Mouse (Mus musculus): ENCODE measurements around the gene Exosc3. TPM values are rescaled to one million over a fixed set of nuclear protein-coding genes. Genes with fewer than 3 reads are reported as not detected.

The Exosc3 gene
- polyA plus RNA-seq, 1 experiment from 2014 or later: 143 TPM

DNA sequence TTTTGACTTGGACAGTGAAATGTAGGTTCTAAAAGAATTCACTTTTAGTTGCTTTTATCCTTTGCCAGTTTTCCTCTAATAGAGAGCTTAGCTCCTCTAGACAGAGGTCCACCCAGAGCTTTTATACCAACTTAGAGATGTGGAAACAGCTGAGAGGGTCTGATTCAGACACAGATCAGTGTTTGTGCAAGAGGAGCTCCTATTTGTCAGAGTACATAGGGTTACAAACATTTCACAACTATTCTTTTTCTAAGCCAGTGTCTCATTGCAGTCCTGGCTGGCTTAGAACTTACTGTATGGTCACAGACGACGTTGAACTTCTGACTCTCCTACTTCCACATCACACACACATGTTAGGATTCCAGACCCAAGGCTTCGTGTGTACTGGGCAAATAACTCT lies 14.1 kb upstream of the Exosc3 start:
- no peak for DNase-seq (ENCODE audit: low spot score)
- Histone ChIP-seq H3K36me3 (ENCODE audit: control insufficient read depth, insufficient read depth, low read length) (peaks cover 3% of the 10 kb centered on the region; the same call in 1 of the 2 replicates), H3K4me3 (ENCODE audit: low read depth, low read length) (no peak overlapping the region), H3K27me3 (replicated peaks; ENCODE audit: control insufficient read depth, insufficient read depth, low read length) (no peaks in the 10 kb centered on the region), H3K4me1 (replicated peaks; ENCODE audit: control insufficient read depth, insufficient read depth, low read length) (no peaks in the 10 kb centered on the region), H3K27ac (ENCODE audit: low read depth, low read length) (no peak overlapping the region), H3K9me3 (ENCODE audit: control insufficient read depth, low read length) (no peaks in the 10 kb centered on the region), H3K9ac (ENCODE audit: low read depth, low read length) (no peak overlapping the region), H3K4me2 (no peak overlapping the region)
- 82% methylated on average over 3 of the region's 3 CpGs for WGBS
- no peak for ATAC-seq (replicated peaks; ENCODE audit: low FRiP score)

DNA sequence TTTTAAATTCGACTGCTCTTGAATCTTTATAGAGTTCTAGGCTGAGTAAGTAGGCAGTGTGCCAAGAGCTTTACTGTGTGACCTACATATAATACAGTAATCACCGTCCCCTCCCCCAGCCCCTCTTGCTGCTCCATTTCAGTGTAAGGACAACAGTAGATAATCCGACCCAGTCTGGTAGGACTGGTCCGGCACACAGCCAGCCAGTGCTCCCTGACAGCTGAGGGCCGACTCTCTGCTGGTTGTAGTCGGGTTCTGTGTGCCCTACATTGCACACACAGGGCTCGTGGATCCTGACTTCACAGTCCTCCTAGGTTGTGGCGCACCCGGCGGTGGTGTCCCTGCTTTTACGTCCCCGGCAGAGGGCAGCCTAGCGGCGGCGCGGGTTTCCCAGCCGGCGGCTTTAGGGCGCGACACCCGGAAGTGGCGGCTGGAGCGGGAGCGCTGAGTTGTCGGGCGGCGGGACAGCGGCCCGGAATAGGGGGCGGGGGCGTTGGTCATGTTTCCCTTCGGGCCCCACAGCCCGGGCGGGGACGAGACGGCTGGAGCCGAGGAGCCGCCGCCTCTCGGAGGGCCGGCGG lies 773 bp downstream of the Exosc3 start, which contains the start of gene Dcaf10:
Gene Dcaf10 (plus strand): TSS at position 433 of the 581 bp plus-strand sequence.
- H3K4me3 ChIP-seq (ENCODE audit: low read depth, low read length): peak within 1 kb of the TSS; percentile 95
- DNase-seq (ENCODE audit: low spot score) (peak; percentile 98), ATAC-seq (replicated peaks; ENCODE audit: low FRiP score) (peak; percentile 95)
- H3K36me3 ChIP-seq (ENCODE audit: control insufficient read depth, insufficient read depth, low read length): no peaks in the 10 kb centered on the region
- no peaks in the 10 kb centered on the region for H3K9me3 ChIP-seq (ENCODE audit: control insufficient read depth, low read length)
- 3% methylated on average over 30 of the region's 42 CpGs for WGBS
- H3K4me2 ChIP-seq: peak within 1 kb of the TSS; percentile 93
- peak within 1 kb of the TSS; percentile 97 for H3K9ac ChIP-seq (ENCODE audit: low read depth, low read length)
- H3K4me1 ChIP-seq (replicated peaks; ENCODE audit: control insufficient read depth, insufficient read depth, low read length): peaks cover 9% of the 10 kb centered on the region
- H3K27ac ChIP-seq (ENCODE audit: low read depth, low read length): peak within 1 kb of the TSS; percentile 99
- no peaks in the 10 kb centered on the region for H3K27me3 ChIP-seq (replicated peaks; ENCODE audit: control insufficient read depth, insufficient read depth, low read length)

DNA sequence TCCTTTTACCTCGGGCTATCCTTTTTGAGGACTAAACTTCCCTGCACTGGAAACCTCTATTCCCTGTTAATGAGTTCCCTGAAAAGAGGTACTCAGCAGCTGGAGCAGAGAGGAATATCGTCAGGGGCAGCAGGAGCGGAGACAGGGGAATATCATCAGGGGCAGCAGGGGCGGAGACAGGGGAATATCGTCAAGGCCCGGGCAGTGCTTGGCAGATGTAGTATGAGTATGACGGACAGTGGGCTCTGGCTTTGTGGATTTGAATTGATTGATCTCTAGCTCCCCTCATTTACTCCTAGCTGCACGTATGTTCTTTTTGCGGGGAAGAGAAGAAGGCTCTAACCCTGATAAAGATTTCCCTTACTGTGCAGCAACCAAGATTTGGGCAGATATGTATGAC lies 1.3 kb downstream of the Exosc3 start:
- 59% methylated on average over 9 of the region's 9 CpGs for WGBS
- Histone ChIP-seq H3K27ac (ENCODE audit: low read depth, low read length) (no peak overlapping the region), H3K4me1 (replicated peaks; ENCODE audit: control insufficient read depth, insufficient read depth, low read length) (peaks cover 9% of the 10 kb centered on the region), H3K27me3 (replicated peaks; ENCODE audit: control insufficient read depth, insufficient read depth, low read length) (no peaks in the 10 kb centered on the region; the same call in 1 of the 2 replicates), H3K36me3 (ENCODE audit: control insufficient read depth, insufficient read depth, low read length) (no peaks in the 10 kb centered on the region), H3K4me2 (peak overlapping the region; percentile 93), H3K9me3 (ENCODE audit: control insufficient read depth, low read length) (no peaks in the 10 kb centered on the region), H3K9ac (ENCODE audit: low read depth, low read length) (peak overlapping the region; percentile 97), H3K4me3 (ENCODE audit: low read depth, low read length) (peak overlapping the region; percentile 95; the same call in 1 of the 2 replicates)
- DNase-seq (ENCODE audit: low spot score) (no peak), ATAC-seq (replicated peaks; ENCODE audit: low FRiP score) (no peak)

DNA sequence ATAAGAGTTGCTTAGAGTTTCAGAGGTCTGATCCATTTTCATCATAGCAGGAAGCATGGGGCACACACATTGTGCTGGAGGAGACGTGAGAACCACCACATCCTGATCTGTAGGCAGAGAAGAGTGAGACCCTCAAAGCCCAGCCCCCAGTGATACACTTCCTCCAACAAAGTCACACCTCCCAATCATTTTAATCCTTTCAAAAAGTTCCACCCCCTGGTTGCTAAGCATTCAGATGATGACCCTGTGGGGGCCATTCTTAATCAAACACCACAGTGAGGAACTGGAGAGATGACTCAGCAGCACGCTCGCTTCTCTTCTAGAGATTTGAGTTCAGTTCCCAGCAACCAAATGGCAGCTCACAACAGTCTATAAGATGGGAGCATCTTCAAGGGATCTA lies 10.1 kb downstream of the Exosc3 start:
- Histone ChIP-seq H3K4me1 (replicated peaks; ENCODE audit: control insufficient read depth, insufficient read depth, low read length) (no peaks in the 10 kb centered on the region), H3K4me2 (no peak overlapping the region), H3K27ac (ENCODE audit: low read depth, low read length) (no peak overlapping the region), H3K9ac (ENCODE audit: low read depth, low read length) (no peak overlapping the region), H3K27me3 (replicated peaks; ENCODE audit: control insufficient read depth, insufficient read depth, low read length) (no peaks in the 10 kb centered on the region; the same call in 1 of the 2 replicates), H3K36me3 (ENCODE audit: control insufficient read depth, insufficient read depth, low read length) (no peaks in the 10 kb centered on the region), H3K9me3 (ENCODE audit: control insufficient read depth, low read length) (no peaks in the 10 kb centered on the region), H3K4me3 (ENCODE audit: low read depth, low read length) (no peak overlapping the region)
- ATAC-seq (replicated peaks; ENCODE audit: low FRiP score) (no peak), DNase-seq (ENCODE audit: low spot score) (no peak)
- WGBS: 57% methylated on average over 3 of the region's 3 CpGs

DNA sequence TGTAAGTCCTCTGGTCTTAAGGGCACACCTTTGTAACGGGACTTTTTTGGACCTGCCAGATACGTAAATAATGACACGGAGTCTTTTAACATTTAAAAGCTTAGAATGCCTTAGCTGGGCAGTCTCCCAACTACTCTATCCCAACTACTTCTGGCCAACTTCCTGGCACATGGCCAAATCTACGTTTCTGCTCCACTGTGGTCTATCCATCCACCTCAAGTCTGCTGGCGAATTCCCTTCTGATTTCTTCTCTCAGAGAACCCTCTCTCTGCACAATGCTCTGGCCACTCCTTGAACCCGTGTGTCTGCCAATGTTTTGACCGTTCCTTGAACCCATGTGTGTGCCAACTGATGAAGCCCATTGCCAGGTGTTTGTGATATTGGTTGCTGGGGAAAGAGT lies 11.4 kb downstream of the Exosc3 start:
- no peaks in the 10 kb centered on the region for H3K36me3 ChIP-seq (ENCODE audit: control insufficient read depth, insufficient read depth, low read length)
- no peak overlapping the region for H3K4me2 ChIP-seq
- no peaks in the 10 kb centered on the region for H3K9me3 ChIP-seq (ENCODE audit: control insufficient read depth, low read length)
- H3K27me3 ChIP-seq (replicated peaks; ENCODE audit: control insufficient read depth, insufficient read depth, low read length): no peaks in the 10 kb centered on the region; the same call in 1 of the 2 replicates
- no peak overlapping the region for H3K4me3 ChIP-seq (ENCODE audit: low read depth, low read length)
- no peaks in the 10 kb centered on the region for H3K4me1 ChIP-seq (replicated peaks; ENCODE audit: control insufficient read depth, insufficient read depth, low read length)
- WGBS: 82% methylated on average over 7 of the region's 7 CpGs
- no peak overlapping the region for H3K27ac ChIP-seq (ENCODE audit: low read depth, low read length)
- no peak for DNase-seq (ENCODE audit: low spot score)
- ATAC-seq (replicated peaks; ENCODE audit: low FRiP score): no peak
- no peak overlapping the region for H3K9ac ChIP-seq (ENCODE audit: low read depth, low read length)

DNA sequence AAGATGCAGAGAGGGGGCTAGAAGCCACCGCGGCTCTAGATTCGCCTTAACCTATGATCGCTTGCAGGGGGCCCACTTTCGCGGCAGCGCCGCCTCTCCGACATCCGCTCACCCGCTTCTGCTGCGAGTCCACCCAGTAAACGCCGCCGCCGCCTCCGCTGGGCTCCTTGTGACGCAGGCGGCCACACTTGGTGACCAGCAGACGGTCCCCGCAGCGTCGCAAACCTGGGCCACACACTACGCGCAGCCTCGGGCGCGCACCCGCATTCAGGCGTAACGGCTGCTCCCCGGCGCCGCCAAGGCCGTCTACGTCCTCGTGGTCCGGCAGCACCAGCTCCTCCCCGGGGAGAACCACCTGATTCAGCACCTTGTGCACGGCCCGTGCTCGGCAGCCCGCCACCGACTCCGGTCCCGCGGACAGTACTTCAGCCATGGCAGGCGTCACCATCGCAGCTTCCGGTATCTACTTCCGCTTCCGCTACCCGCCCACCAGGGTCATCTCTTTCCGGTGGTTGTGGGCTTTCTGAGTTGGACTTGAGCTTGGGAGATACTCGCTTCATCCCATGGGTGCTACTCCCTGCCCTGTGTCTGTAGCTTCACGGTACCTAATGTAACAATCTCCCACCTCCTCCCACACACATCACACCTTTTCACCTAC lies 22.2 kb downstream of the Exosc3 start:
- H3K4me1 ChIP-seq (replicated peaks; ENCODE audit: control insufficient read depth, insufficient read depth, low read length): peaks cover 8% of the 10 kb centered on the region
- no peaks in the 10 kb centered on the region for H3K27me3 ChIP-seq (replicated peaks; ENCODE audit: control insufficient read depth, insufficient read depth, low read length)
- H3K36me3 ChIP-seq (ENCODE audit: control insufficient read depth, insufficient read depth, low read length): peaks cover 11% of the 10 kb centered on the region; the same call in 1 of the 2 replicates
- ATAC-seq (replicated peaks; ENCODE audit: low FRiP score): peak; percentile 86
- WGBS: under 1% methylated on average over 56 of the region's 56 CpGs
- H3K4me2 ChIP-seq: peak overlapping the region; percentile 76
- H3K27ac ChIP-seq (ENCODE audit: low read depth, low read length): peak overlapping the region; percentile 73; the same call in 1 of the 2 replicates
- peak overlapping the region; percentile 93 for H3K4me3 ChIP-seq (ENCODE audit: low read depth, low read length)
- peak overlapping the region; percentile 96 for H3K9ac ChIP-seq (ENCODE audit: low read depth, low read length)
- no peaks in the 10 kb centered on the region for H3K9me3 ChIP-seq (ENCODE audit: control insufficient read depth, low read length)
- peak; percentile 85 for DNase-seq (ENCODE audit: low spot score)

DNA sequence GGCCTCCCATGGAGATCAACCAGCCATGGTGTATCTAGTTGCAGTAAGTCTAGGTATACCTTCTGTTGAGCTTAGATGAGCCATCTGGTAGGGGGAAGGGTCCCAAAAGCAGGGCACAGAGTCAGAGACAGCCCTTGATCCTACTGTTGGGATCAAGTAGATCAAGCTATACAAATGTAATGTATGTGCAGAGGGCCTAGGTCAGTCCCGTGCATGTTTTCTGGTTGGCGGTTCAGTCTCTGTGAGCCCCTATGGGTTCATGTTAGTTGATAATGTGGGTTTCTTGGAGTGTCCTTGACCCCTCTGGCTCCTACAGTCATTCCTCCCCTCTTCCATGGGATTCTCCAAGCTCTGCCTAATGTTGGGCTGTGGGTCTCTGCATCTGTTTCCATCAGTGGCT lies 31.5 kb downstream of the Exosc3 start:
- no peaks in the 10 kb centered on the region for H3K4me1 ChIP-seq (replicated peaks; ENCODE audit: control insufficient read depth, insufficient read depth, low read length)
- H3K9ac ChIP-seq (ENCODE audit: low read depth, low read length): no peak overlapping the region
- no peak overlapping the region for H3K27ac ChIP-seq (ENCODE audit: low read depth, low read length)
- no peak overlapping the region for H3K4me2 ChIP-seq
- WGBS: 96% methylated on average over 2 of the region's 2 CpGs
- DNase-seq (ENCODE audit: low spot score) (no peak), ATAC-seq (replicated peaks; ENCODE audit: low FRiP score) (no peak)
- peaks cover 14% of the 10 kb centered on the region for H3K36me3 ChIP-seq (ENCODE audit: control insufficient read depth, insufficient read depth, low read length)
- no peak overlapping the region for H3K4me3 ChIP-seq (ENCODE audit: low read depth, low read length)
- no peaks in the 10 kb centered on the region for H3K27me3 ChIP-seq (replicated peaks; ENCODE audit: control insufficient read depth, insufficient read depth, low read length)
- no peaks in the 10 kb centered on the region for H3K9me3 ChIP-seq (ENCODE audit: control insufficient read depth, low read length)

DNA sequence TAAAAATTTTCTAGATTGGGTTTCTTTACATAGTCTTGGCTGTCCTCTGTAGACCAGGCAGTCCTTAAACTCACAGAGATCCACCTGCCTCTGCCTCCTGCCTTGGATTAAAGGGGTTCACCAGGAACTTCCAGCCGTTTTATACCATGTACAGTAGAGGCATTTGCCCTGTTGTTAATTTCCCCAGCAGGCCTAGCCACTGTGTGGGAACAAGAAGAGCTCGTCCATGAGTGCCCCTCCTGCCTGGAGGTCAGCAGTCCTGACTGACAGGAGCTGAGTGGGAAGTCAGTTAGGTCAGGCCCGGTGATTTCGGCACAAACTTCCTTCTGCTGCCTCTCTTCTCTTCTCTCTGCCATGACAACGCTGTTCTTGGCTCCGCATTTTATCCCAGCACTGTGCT lies 33.9 kb downstream of the Exosc3 start:
- Histone ChIP-seq H3K27ac (ENCODE audit: low read depth, low read length) (no peak overlapping the region), H3K9me3 (ENCODE audit: control insufficient read depth, low read length) (no peaks in the 10 kb centered on the region), H3K27me3 (replicated peaks; ENCODE audit: control insufficient read depth, insufficient read depth, low read length) (no peaks in the 10 kb centered on the region), H3K4me2 (no peak overlapping the region), H3K9ac (ENCODE audit: low read depth, low read length) (no peak overlapping the region), H3K4me3 (ENCODE audit: low read depth, low read length) (no peak overlapping the region), H3K4me1 (replicated peaks; ENCODE audit: control insufficient read depth, insufficient read depth, low read length) (no peaks in the 10 kb centered on the region), H3K36me3 (ENCODE audit: control insufficient read depth, insufficient read depth, low read length) (peaks cover 18% of the 10 kb centered on the region)
- ATAC-seq (replicated peaks; ENCODE audit: low FRiP score) (no peak), DNase-seq (ENCODE audit: low spot score) (no peak)
- 75% methylated on average over 6 of the region's 6 CpGs for WGBS

DNA sequence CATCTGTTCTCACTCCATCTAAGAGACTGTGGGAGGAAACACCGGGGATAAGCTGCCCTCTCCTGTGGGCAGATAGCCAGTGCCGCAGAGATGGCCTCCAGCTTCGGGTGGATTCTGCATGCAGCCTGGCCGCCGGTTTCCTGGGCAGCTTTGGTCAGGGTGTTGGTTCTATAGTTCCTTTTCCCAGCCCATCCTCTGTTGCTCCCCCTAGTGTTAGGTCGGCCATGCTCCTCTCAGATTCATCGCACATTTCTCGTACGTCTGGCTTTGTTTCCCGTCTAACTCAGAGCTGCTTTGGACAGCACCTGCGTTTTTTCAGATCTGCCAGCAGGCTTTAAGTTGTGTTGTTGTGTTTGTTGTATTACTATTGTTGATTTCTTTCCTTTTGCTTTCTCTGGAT lies 34.5 kb downstream of the Exosc3 start:
- 40% methylated on average over 11 of the region's 11 CpGs for WGBS
- no peaks in the 10 kb centered on the region for H3K9me3 ChIP-seq (ENCODE audit: control insufficient read depth, low read length)
- no peaks in the 10 kb centered on the region for H3K4me1 ChIP-seq (replicated peaks; ENCODE audit: control insufficient read depth, insufficient read depth, low read length)
- H3K27ac ChIP-seq (ENCODE audit: low read depth, low read length): no peak overlapping the region
- DNase-seq (ENCODE audit: low spot score): no peak
- peaks cover 18% of the 10 kb centered on the region for H3K36me3 ChIP-seq (ENCODE audit: control insufficient read depth, insufficient read depth, low read length)
- no peaks in the 10 kb centered on the region for H3K27me3 ChIP-seq (replicated peaks; ENCODE audit: control insufficient read depth, insufficient read depth, low read length)
- H3K4me2 ChIP-seq: no peak overlapping the region
- no peak for ATAC-seq (replicated peaks; ENCODE audit: low FRiP score)
- H3K9ac ChIP-seq (ENCODE audit: low read depth, low read length): no peak overlapping the region
- H3K4me3 ChIP-seq (ENCODE audit: low read depth, low read length): no peak overlapping the region
